Mouse (Mus musculus): Measurements from ENCODE around the gene Inhba. TPM values are rescaled to one million over a fixed set of nuclear protein-coding genes. Genes with fewer than 3 reads are reported as not detected.
A peak's percentile ranks its signal among the peaks of the same experiment; 100 is the strongest.

The Inhba gene
- polyA plus RNA-seq, 1 experiment, result 0.42 TPM

GRCm38 (mm10) chr13:16016506-16016905 is 4.9 kb downstream of the Inhba start:
- Histone ChIP-seq H3K27ac (ENCODE audit: insufficient read depth, low read depth, low read length) (no peak overlapping the region), H3K27me3 (replicated peaks; ENCODE audit: control insufficient read depth, insufficient read depth, low read length) (0 out of 2 replicates have a peak, but pooled peaks cover 1% of the 10 kb centered on the region), H3K4me3 (ENCODE audit: insufficient read depth, low read depth, low read length) (no peak overlapping the region), H3K4me1 (ENCODE audit: control insufficient read depth, insufficient read depth, low read length) (no peaks in the 10 kb centered on the region), H3K36me3 (ENCODE audit: control insufficient read depth, insufficient read depth, low read length) (no peaks in the 10 kb centered on the region)
- 0% methylated on average over 1 of the region's 2 CpGs for WGBS
- TF ChIP-seq POLR2A (IDR thresholded peaks at IDR 0.05; ENCODE audit: low read depth, low read length), result no peak
- no peak for TF ChIP-seq CTCF (conservative IDR thresholded peaks at IDR 0.05; ENCODE audit: insufficient read depth, insufficient read length, low read depth, low read length)
- no peak for DNase-seq

- Histone ChIP-seq H3K4me3 (ENCODE audit: insufficient read depth, low read depth, low read length) (peak overlapping the region; percentile 7; the same call in 1 of the 2 replicates), H3K27ac (ENCODE audit: insufficient read depth, low read depth, low read length) (no peak overlapping the region), H3K4me1 (ENCODE audit: control insufficient read depth, insufficient read depth, low read length) (no peaks in the 10 kb centered on the region), H3K36me3 (ENCODE audit: control insufficient read depth, insufficient read depth, low read length) (no peaks in the 10 kb centered on the region), H3K27me3 (replicated peaks; ENCODE audit: control insufficient read depth, insufficient read depth, low read length) (0 out of 2 replicates have a peak, but pooled peaks cover 1% of the 10 kb centered on the region)
- no peak for DNase-seq
- no peak for TF ChIP-seq POLR2A (IDR thresholded peaks at IDR 0.05; ENCODE audit: low read depth, low read length)
- no peak for TF ChIP-seq CTCF (conservative IDR thresholded peaks at IDR 0.05; ENCODE audit: insufficient read depth, insufficient read length, low read depth, low read length)
- WGBS, result 2% methylated on average over 20 of the region's 20 CpGs
Observed at GRCm38 (mm10) chr13:16017338-16017737, 5.7 kb downstream of the Inhba start.

DNA sequence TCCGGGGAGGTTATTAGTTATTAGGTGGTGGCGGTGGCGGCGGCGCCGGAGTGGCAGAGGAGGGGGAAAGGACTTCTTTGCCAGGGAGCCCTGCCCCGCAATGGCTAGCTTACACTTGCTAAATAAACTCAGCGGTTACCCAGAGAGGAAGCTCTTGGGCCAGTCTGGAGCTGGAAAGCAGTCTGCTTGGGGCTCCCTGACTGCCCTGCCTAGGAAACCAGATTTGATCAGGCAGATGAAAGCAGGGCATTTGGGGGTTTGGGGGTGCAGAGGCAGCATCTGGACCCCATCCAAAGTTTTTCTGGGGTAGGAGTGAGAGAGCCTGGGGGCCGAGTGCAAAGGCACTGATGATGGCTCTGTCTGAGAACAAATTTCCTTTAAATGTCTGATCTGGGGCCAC is 6.1 kb downstream of the Inhba start:
- WGBS, result 8% methylated on average over 9 of the region's 9 CpGs
- TF ChIP-seq CTCF (conservative IDR thresholded peaks at IDR 0.05; ENCODE audit: insufficient read depth, insufficient read length, low read depth, low read length) (no peak), POLR2A (IDR thresholded peaks at IDR 0.05; ENCODE audit: low read depth, low read length) (no peak)
- peak overlapping the region; percentile 7; the same call in 1 of the 2 replicates for H3K4me3 ChIP-seq (ENCODE audit: insufficient read depth, low read depth, low read length)

DNA sequence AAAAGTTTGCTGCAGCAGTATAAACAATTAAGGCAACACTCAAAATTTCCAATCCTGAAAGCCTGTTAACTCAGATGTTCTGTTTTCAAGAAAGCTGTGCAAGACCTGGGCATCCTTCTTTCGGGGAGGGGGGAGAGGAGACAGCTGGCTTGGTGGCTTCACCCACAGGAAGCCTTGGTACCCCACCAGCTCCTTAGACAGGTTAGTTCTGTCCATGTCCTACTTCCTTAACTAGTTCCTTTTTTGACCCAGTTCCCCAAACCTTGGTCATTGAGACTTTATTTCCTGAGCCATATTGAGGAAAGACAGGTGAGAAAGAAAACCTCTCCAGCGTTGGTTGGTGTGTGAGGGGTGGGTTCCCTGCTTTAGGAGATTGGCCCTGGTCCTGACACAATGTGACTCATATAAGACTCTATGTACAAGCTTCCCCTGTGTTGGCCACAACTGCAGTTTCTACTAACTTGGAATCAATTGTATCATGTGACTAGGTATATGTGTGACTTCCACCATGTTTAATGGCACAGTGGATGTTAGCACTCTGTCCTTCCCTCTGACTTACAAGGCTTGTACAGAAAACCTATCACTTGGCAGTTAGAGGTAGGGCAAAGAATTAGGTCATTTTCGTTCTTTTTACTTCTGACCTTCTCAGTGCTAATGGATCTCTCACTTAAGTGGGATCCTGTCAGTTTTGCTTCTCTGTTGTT is 7.3 kb downstream of the Inhba start:
- 76% methylated on average over 3 of the region's 3 CpGs for WGBS
- TF ChIP-seq CTCF (conservative IDR thresholded peaks at IDR 0.05; ENCODE audit: insufficient read depth, insufficient read length, low read depth, low read length) (no peak), POLR2A (IDR thresholded peaks at IDR 0.05; ENCODE audit: low read depth, low read length) (no peak)
- Histone ChIP-seq H3K27ac (ENCODE audit: insufficient read depth, low read depth, low read length) (no peak overlapping the region), H3K4me3 (ENCODE audit: insufficient read depth, low read depth, low read length) (no peak overlapping the region), H3K27me3 (replicated peaks; ENCODE audit: control insufficient read depth, insufficient read depth, low read length) (0 out of 2 replicates have a peak, but pooled peaks cover 1% of the 10 kb centered on the region), H3K4me1 (ENCODE audit: control insufficient read depth, insufficient read depth, low read length) (no peaks in the 10 kb centered on the region), H3K36me3 (ENCODE audit: control insufficient read depth, insufficient read depth, low read length) (no peaks in the 10 kb centered on the region)
- DNase-seq, result no peak

More for the DNA sequence above, 6.1 kb downstream of the Inhba start:
- Histone ChIP-seq H3K27ac (ENCODE audit: insufficient read depth, low read depth, low read length) (no peak overlapping the region), H3K4me1 (ENCODE audit: control insufficient read depth, insufficient read depth, low read length) (no peaks in the 10 kb centered on the region), H3K27me3 (replicated peaks; ENCODE audit: control insufficient read depth, insufficient read depth, low read length) (0 out of 2 replicates have a peak, but pooled peaks cover 1% of the 10 kb centered on the region), H3K36me3 (ENCODE audit: control insufficient read depth, insufficient read depth, low read length) (no peaks in the 10 kb centered on the region)
- no peak for DNase-seq

GRCm38 (mm10) chr13:16020659-16021058 is 9.0 kb downstream of the Inhba start:
- Histone ChIP-seq H3K36me3 (ENCODE audit: control insufficient read depth, insufficient read depth, low read length) (no peaks in the 10 kb centered on the region), H3K4me3 (ENCODE audit: insufficient read depth, low read depth, low read length) (no peak overlapping the region), H3K4me1 (ENCODE audit: control insufficient read depth, insufficient read depth, low read length) (no peaks in the 10 kb centered on the region), H3K27me3 (replicated peaks; ENCODE audit: control insufficient read depth, insufficient read depth, low read length) (0 out of 2 replicates have a peak, but pooled peaks cover 1% of the 10 kb centered on the region), H3K27ac (ENCODE audit: insufficient read depth, low read depth, low read length) (no peak overlapping the region)
- TF ChIP-seq CTCF (conservative IDR thresholded peaks at IDR 0.05; ENCODE audit: insufficient read depth, insufficient read length, low read depth, low read length) (peak; percentile 45; the same call in 1 of the 2 replicates), POLR2A (IDR thresholded peaks at IDR 0.05; ENCODE audit: low read depth, low read length) (no peak)
- peak; percentile 36 for DNase-seq
- 5% methylated on average over 1 of the region's 1 CpGs for WGBS

- WGBS, result 59% methylated on average over 6 of the region's 6 CpGs
- TF ChIP-seq CTCF (conservative IDR thresholded peaks at IDR 0.05; ENCODE audit: insufficient read depth, insufficient read length, low read depth, low read length) (no peak), POLR2A (IDR thresholded peaks at IDR 0.05; ENCODE audit: low read depth, low read length) (no peak)
- Histone ChIP-seq H3K27ac (ENCODE audit: insufficient read depth, low read depth, low read length) (no peak overlapping the region), H3K4me1 (ENCODE audit: control insufficient read depth, insufficient read depth, low read length) (no peaks in the 10 kb centered on the region), H3K4me3 (ENCODE audit: insufficient read depth, low read depth, low read length) (no peak overlapping the region), H3K27me3 (replicated peaks; ENCODE audit: control insufficient read depth, insufficient read depth, low read length) (0 out of 2 replicates have a peak, but pooled peaks cover 1% of the 10 kb centered on the region), H3K36me3 (ENCODE audit: control insufficient read depth, insufficient read depth, low read length) (no peaks in the 10 kb centered on the region)
- no peak for DNase-seq
Observed at GRCm38 (mm10) chr13:16021181-16021580, 9.5 kb downstream of the Inhba start.

DNA sequence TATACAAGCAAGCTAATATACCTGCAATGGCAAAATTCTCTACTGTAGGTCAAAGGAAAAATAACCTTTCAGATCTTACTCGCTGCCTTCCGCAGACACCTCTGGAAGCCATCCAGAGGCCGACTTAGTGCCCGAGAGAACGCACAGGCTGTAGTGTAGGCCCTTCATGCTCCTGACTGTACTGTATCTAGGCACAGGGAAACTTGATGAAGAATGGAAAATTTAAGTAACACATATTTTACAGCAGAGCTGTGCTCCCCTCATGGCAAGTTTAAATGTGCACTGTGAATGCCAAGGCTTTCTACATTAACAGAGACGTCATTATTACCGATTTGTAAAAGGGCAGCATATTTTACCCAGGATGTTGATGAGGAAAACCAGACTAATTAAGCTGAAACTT is 10.2 kb downstream of the Inhba start:
- H3K27me3 ChIP-seq (replicated peaks; ENCODE audit: control insufficient read depth, insufficient read depth, low read length), result 0 out of 2 replicates have a peak, but pooled peaks cover 1% of the 10 kb centered on the region
- H3K4me3 ChIP-seq (ENCODE audit: insufficient read depth, low read depth, low read length), result no peak overlapping the region
- H3K27ac ChIP-seq (ENCODE audit: insufficient read depth, low read depth, low read length), result no peak overlapping the region
- TF ChIP-seq POLR2A (IDR thresholded peaks at IDR 0.05; ENCODE audit: low read depth, low read length) (no peak), CTCF (conservative IDR thresholded peaks at IDR 0.05; ENCODE audit: insufficient read depth, insufficient read length, low read depth, low read length) (no peak)
- no peak for DNase-seq
- H3K36me3 ChIP-seq (ENCODE audit: control insufficient read depth, insufficient read depth, low read length), result no peaks in the 10 kb centered on the region
- H3K4me1 ChIP-seq (ENCODE audit: control insufficient read depth, insufficient read depth, low read length), result no peaks in the 10 kb centered on the region
- WGBS, result 91% methylated on average over 7 of the region's 7 CpGs

All from kidney, adult 2 months (tissue).